Mouse (Mus musculus) liver, embryonic 15.5 days (tissue): ENCODE results near the gene Serpinb2. TPM values are rescaled to one million over a fixed set of nuclear protein-coding genes. Genes with fewer than 3 reads are reported as not detected.

ENCODE experiments used
- ATAC-seq: fragments of 200-750 bp; cut with Nextera tagmentation; 2 replicates; pipeline ENCODE4 v1.8.0; 2017; ENCODE audit warnings: moderate number of reproducible peaks, mild to moderate bottlenecking, moderate library complexity; ENCODE audit not compliant: insufficient read depth
- H3K27ac ChIP-seq: fragments of 300-500 bp; sonication (generic); replicated peaks from 2 replicates; pipeline ENCODE4 v1.5.1; 2015; ENCODE audit warnings: mild to moderate bottlenecking, inconsistent platforms
- H3K27me3 ChIP-seq: fragments of 300-500 bp; sonication (generic); 2 replicates; pipeline ENCODE4 v1.6.1; 2015; ENCODE audit warnings: mild to moderate bottlenecking, inconsistent platforms
- H3K36me3 ChIP-seq: fragments of 300-500 bp; sonication (generic); replicated peaks from 2 replicates; pipeline ENCODE4 v1.6.1; 2015; ENCODE audit warnings: moderate library complexity, mild to moderate bottlenecking, inconsistent platforms
- H3K4me1 ChIP-seq: fragments of 300-500 bp; sonication (generic); replicated peaks from 2 replicates; pipeline ENCODE4 v1.6.1; 2015; ENCODE audit warnings: inconsistent platforms
- H3K4me2 ChIP-seq: fragments of 300-500 bp; sonication (generic); 2 replicates; pipeline ENCODE4 v1.6.1; 2015; ENCODE audit warnings: moderate library complexity, mild to moderate bottlenecking, inconsistent platforms
- H3K4me3 ChIP-seq: fragments of 300-500 bp; sonication (generic); replicated peaks from 2 replicates; pipeline ENCODE4 v1.5.1; 2015; ENCODE audit warnings: mild to moderate bottlenecking, inconsistent platforms
- H3K9ac ChIP-seq: fragments of 300-500 bp; sonication (generic); 2 replicates; pipeline ENCODE4 v1.6.1; 2015; ENCODE audit warnings: moderate library complexity, mild to moderate bottlenecking, inconsistent platforms
- H3K9me3 ChIP-seq: fragments of 300-500 bp; sonication (generic); replicated peaks from 2 replicates; pipeline ENCODE4 v1.6.1; 2016; ENCODE audit warnings: inconsistent platforms
- WGBS: fragments of 180-500 bp; shearing (Covaris S2); methylation state at CpG from one replicate; pipeline ENCODE4 v1.1.7; 2015; ENCODE audit warnings: mixed read lengths; ENCODE audit not compliant: insufficient replicate concordance; 5-methylcytosine and 5-hydroxymethylcytosine counted together
- polyA plus RNA-seq: library from polyadenylated mRNA; unstranded; fragments of >200 nt; fragmentation: Nextera tagmentation; extraction: Ambion mirVana; gene quantifications from 2 replicates; pipeline ENCODE4 v1.2.1, GENCODE M21; 2015

Gene Serpinb2
- polyA plus RNA-seq, 1 experiment from 2014 or later = 2.4 TPM

GRCm38 (mm10) chr1:107583958-107584376 is 72.7 kb downstream of the Serpinb2 start:
- Histone ChIP-seq H3K27me3 (no peaks in the 10 kb centered on the region), H3K4me2 (no peak overlapping the region), H3K36me3 (no peaks in the 10 kb centered on the region), H3K9ac (no peak overlapping the region), H3K9me3 (no peaks in the 10 kb centered on the region), H3K4me3 (no peak overlapping the region), H3K4me1 (no peaks in the 10 kb centered on the region), H3K27ac (no peak overlapping the region)
- no peak for ATAC-seq
- 3% methylated on average over 1 of the region's 1 CpGs for WGBS

DNA sequence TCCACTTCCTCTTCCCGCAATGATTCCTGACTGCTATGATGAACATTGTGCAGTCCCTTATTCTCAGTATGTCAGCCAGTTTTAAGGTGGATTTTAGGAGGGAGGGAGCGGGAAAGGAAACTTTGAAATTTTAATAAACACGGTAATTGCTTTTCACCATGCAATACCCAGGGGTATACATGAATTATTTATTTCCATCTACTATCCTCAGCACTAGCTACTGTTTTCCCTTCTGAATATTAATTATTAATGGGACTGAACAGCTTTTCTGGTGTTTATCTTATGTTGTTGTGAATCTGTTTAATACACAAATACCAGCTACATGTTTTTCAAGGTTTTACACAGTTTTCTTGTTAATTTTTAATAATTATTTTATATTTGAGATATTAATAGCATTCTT is 73.7 kb downstream of the Serpinb2 start:
- H3K27ac ChIP-seq = no peak overlapping the region
- no peak overlapping the region for H3K4me3 ChIP-seq
- no peaks in the 10 kb centered on the region for H3K9me3 ChIP-seq
- 58% methylated on average over 3 of the region's 3 CpGs for WGBS
- H3K36me3 ChIP-seq = no peaks in the 10 kb centered on the region
- H3K4me1 ChIP-seq = no peaks in the 10 kb centered on the region
- no peak overlapping the region for H3K9ac ChIP-seq
- ATAC-seq = no peak
- no peak overlapping the region for H3K4me2 ChIP-seq
- no peaks in the 10 kb centered on the region for H3K27me3 ChIP-seq

Other genes with a start within 250 kb of the Serpinb2 start
- not detected in 2 replicates for gene Serpinb3b, start 233.1 kb upstream of the Serpinb2 start, polyA plus RNA-seq
- gene Serpinb3c, start 233.1 kb upstream of the Serpinb2 start, polyA plus RNA-seq = not detected in 2 replicates
- gene Serpinb11, start 150.2 kb upstream of the Serpinb2 start, polyA plus RNA-seq = not detected in 2 replicates
- gene Serpinb7, start 111.8 kb upstream of the Serpinb2 start, polyA plus RNA-seq = 0.08 and 0.09 TPM in 2 replicates
- gene Serpinb8, start 78.6 kb downstream of the Serpinb2 start, polyA plus RNA-seq = 0.26 and 0.39 TPM in 2 replicates